Mouse (Mus musculus): Measurements from ENCODE around the gene Zfp362.

- TF ChIP-seq POLR2A (IDR thresholded peaks at IDR 0.05; ENCODE audit: low read depth, low read length) (no peak), CTCF (IDR thresholded peaks at IDR 0.05; ENCODE audit: extremely low read depth, insufficient read length, insufficient replicate concordance, low read depth, low read length) (no peak)
Observed at GRCm38 (mm10) chr4:128824131-128824530, 18.3 kb upstream of the Zfp362 start.

Measured in small intestine, adult 2 months (tissue).